Mouse (Mus musculus): Measurements from ENCODE around the gene Dgkd.

GRCm38 (mm10) chr1:87812061-87812460 lies 41.0 kb upstream of the Dgkd start:
- TF ChIP-seq POLR2A (IDR thresholded peaks at IDR 0.05; ENCODE audit: low read depth, low read length) (no peak), CTCF (IDR thresholded peaks at IDR 0.05; ENCODE audit: extremely low read depth, insufficient read depth, insufficient read length, insufficient replicate concordance) (no peak)
